Mouse (Mus musculus): ENCODE results near the gene Slc35c2. TPM values are rescaled to one million over a fixed set of nuclear protein-coding genes. Genes with fewer than 3 reads are reported as not detected.

The Slc35c2 gene
- polyA plus RNA-seq (2012; rRNA removed) = 26.0 and 44.2 TPM in 2 replicates

GRCm38 (mm10) chr2:165287202-165287984 lies at the start of gene Slc35c2:
Gene Slc35c2 (minus strand): TSS chr2:165287869.

GRCm38 (mm10) chr2:165326304-165327190 lies 38.9 kb upstream of the Slc35c2 start, which contains the start of gene Elmo2:
Gene Elmo2 (minus strand): TSS chr2:165326479.

GRCm38 (mm10) chr2:165234613-165235291 lies 52.9 kb downstream of the Slc35c2 start, which contains the start of gene Cdh22:
Gene Cdh22 (minus strand): TSS chr2:165234853.

Other genes with a start within 250 kb of the Slc35c2 start
- gene Cd40, start 232.2 kb downstream of the Slc35c2 start, polyA plus RNA-seq (2012; rRNA removed) = 7.3 and 10.2 TPM in 2 replicates
- gene 1700025C18Rik, start 197.1 kb downstream of the Slc35c2 start, polyA plus RNA-seq (2012; rRNA removed) = not detected in 2 replicates
- gene Cdh22, start 53.0 kb downstream of the Slc35c2 start, polyA plus RNA-seq (2012; rRNA removed) = 5.7 and 9.5 TPM in 2 replicates
- gene Elmo2, start 38.6 kb upstream of the Slc35c2 start, polyA plus RNA-seq (2012; rRNA removed) = 53.6 and 70.2 TPM in 2 replicates
- gene Zfp663, start 80.9 kb upstream of the Slc35c2 start, polyA plus RNA-seq (2012; rRNA removed) = 4.6 and 6.1 TPM in 2 replicates
- gene Zfp334, start 100.4 kb upstream of the Slc35c2 start, polyA plus RNA-seq (2012; rRNA removed) = 20.6 and 22.5 TPM in 2 replicates
- 0.07 and 0.10 TPM in 2 replicates for gene Ocstamp, start 112.5 kb upstream of the Slc35c2 start, polyA plus RNA-seq (2012; rRNA removed)
- 0.66 and 0.67 TPM in 2 replicates for gene Slc13a3, start 185.4 kb upstream of the Slc35c2 start, polyA plus RNA-seq (2012; rRNA removed)
- 38.4 and 43.2 TPM in 2 replicates for gene Trp53rka, start 205.5 kb upstream of the Slc35c2 start, polyA plus RNA-seq (2012; rRNA removed)
- 2.1 and 3.6 TPM in 2 replicates for gene Slc2a10, start 215.9 kb upstream of the Slc35c2 start, polyA plus RNA-seq (2012; rRNA removed)

Measured in central nervous system, embryonic 11.5 days (tissue).